Mouse (Mus musculus) Patski (cell line): ENCODE results near the gene Gm45799. TPM values are rescaled to one million over a fixed set of nuclear protein-coding genes. Genes with fewer than 3 reads are reported as not detected.

ENCODE experiments used
- ATAC-seq: fragments of 100-300 bp; one replicate; pipeline ENCODE4 v1.8.0; 2021
- CTCF ChIA-PET: fragments of 350-600 bp; sonication (Branson Sonifier 250); formaldehyde crosslinking; loops from one replicate; lab custom pipeline; 2022; ENCODE audit warnings: inconsistent platforms; lab: Charles Lee
- POLR2A ChIA-PET: fragments of 350-600 bp; sonication (Branson Sonifier 250); formaldehyde crosslinking; loops from one replicate; lab custom pipeline; 2022; ENCODE audit warnings: antibody characterized with exemption, inconsistent platforms; lab: Charles Lee
- DNase-seq: peaks from one replicate; pipeline ENCODE4 v3.0.0-alpha.2; 2011; ENCODE audit warnings: low read depth, low spot score
- H3K27me3 ChIP-seq: fragments of 371-371 bp; one replicate; pipeline ENCODE4 v1.5.1; 2021
- CTCF ChIP-seq: fragments of 100-300 bp; IDR thresholded peaks from one replicate; pipeline ENCODE4 v1.5.1; 2021
- in situ Hi-C: fragments of 300-500 bp; cut with MboI; formaldehyde crosslinking; loops from 3 replicates; pipeline ENCODE4 v1.11.1; 2018; ENCODE audit warnings: low pct_unique_long_range_greater_than_20kb, mixed read lengths
- polyA plus RNA-seq: library from polyadenylated mRNA; unstranded; gene quantifications from one replicate; pipeline ENCODE4 v1.2.3, GENCODE M21; 2021

Gm45799 gene
- polyA plus RNA-seq, 1 experiment from 2014 or later: 22.3 TPM

- ChIA-PET POLR2A (no interaction called here), CTCF (no interaction called here)
- no peaks in the 10 kb centered on the region for H3K27me3 ChIP-seq
- DNase-seq (no peak), ATAC-seq (no peak)
- TF ChIP-seq CTCF: no peak
- in situ Hi-C loops: loop anchor here (25.0 kb wide), 1 partner anchor 252 kb away; the partner anchor contains the start of gene Gm5901
These were observed 1.0 kb upstream of the Gm45799 start for GRCm38 (mm10) chr7:105639304-105639703.

GRCm38 (mm10) chr7:105639756-105640155 lies 596 bp upstream of the Gm45799 start, which contains the start of gene Timm10b:
Gene Timm10b (plus strand): TSS chr7:105640056.
- peak; percentile 9 for ATAC-seq

DNA sequence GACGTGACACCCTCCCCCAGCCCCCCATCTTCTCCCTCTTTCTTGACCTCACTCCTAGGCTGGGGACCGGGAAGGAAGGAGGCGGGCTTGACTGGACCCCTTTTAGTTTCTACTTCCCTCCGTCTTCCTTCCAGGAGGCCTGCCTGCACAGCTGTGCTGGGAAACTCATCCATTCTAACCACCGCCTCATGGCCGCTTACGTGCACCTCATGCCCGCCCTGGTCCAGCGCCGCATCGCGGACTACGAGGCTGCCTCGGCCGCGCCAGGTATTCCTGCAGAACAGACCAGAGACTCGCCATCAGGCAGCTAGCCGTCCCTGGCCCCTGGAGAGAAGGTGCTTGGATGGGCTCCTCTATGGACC lies 523 bp downstream of the Gm45799 start:
- ATAC-seq (peak; percentile 15), DNase-seq (no peak)
- in situ Hi-C loops: loop anchor here (5.0 to 25.0 kb wide), 3 partner anchors 89 to 254 kb away; partner anchors contain the start of genes Gm5901, Ilk, Rrp8 and Smpd1
- CTCF ChIA-PET: interaction anchor here (3.5 kb wide), 1 partner anchor 10 kb away, joined by 23 read pairs; the partner anchor contains the start of gene Dnhd1
- no peak for TF ChIP-seq CTCF
- H3K27me3 ChIP-seq: no peaks in the 10 kb centered on the region
- POLR2A ChIA-PET: interaction anchor here (1.0 to 1.1 kb wide), 3 partner anchors 9 to 86 kb away, joined by 3 read pairs; partner anchors contain the start of gene Smpd1

More at GRCm38 (mm10) chr7:105639756-105640155, 596 bp upstream of the Gm45799 start, which contains the start of gene Timm10b:
- in situ Hi-C loops: loop anchor here (5.0 to 25.0 kb wide), 3 partner anchors 87 to 252 kb away; partner anchors contain the start of genes Gm5901, Ilk, Rrp8 and Smpd1
- no peak for TF ChIP-seq CTCF
- CTCF ChIA-PET: no interaction called here
- POLR2A ChIA-PET: no interaction called here
- no peak for DNase-seq
- no peaks in the 10 kb centered on the region for H3K27me3 ChIP-seq

- TF ChIP-seq CTCF: no peak
- DNase-seq: no peak
- ChIA-PET POLR2A (interaction anchor here (1.1 kb wide), 1 partner anchor 72 kb away, joined by 3 read pairs; no protein-coding TSS in a partner anchor), CTCF (interaction anchor here (3.5 kb wide), 1 partner anchor 9 kb away, joined by 23 read pairs; the partner anchor contains the start of gene Dnhd1)
- H3K27me3 ChIP-seq: no peaks in the 10 kb centered on the region
- in situ Hi-C loops: loop anchor here (5.0 to 25.0 kb wide), 3 partner anchors 90 to 255 kb away; partner anchors contain the start of genes Gm5901, Ilk, Rrp8 and Smpd1
- no peak for ATAC-seq
These were observed 1.6 kb downstream of the Gm45799 start for GRCm38 (mm10) chr7:105641936-105642335.

- DNase-seq: no peak
- peak; percentile 62 for TF ChIP-seq CTCF
- ChIA-PET CTCF (interaction anchor here (0.7 to 4.2 kb wide), 14 partner anchors 9 to 96 kb away, joined by 3 to 23 read pairs (median 3); partner anchors contain the start of genes Arfip2, Gm45799 and Smpd1), POLR2A (interaction anchor here (0.6 to 1.2 kb wide), 2 partner anchors 10 to 95 kb away, joined by 3 read pairs; no protein-coding TSS in a partner anchor)
- in situ Hi-C loops: no loop called here
- H3K27me3 ChIP-seq: no peaks in the 10 kb centered on the region
- peak; percentile 100 for ATAC-seq
These were observed 10.5 kb downstream of the Gm45799 start, which contains the start of gene Dnhd1 for GRCm38 (mm10) chr7:105650639-105651435. Gene Dnhd1 (plus strand): TSS chr7:105650827.

DNA sequence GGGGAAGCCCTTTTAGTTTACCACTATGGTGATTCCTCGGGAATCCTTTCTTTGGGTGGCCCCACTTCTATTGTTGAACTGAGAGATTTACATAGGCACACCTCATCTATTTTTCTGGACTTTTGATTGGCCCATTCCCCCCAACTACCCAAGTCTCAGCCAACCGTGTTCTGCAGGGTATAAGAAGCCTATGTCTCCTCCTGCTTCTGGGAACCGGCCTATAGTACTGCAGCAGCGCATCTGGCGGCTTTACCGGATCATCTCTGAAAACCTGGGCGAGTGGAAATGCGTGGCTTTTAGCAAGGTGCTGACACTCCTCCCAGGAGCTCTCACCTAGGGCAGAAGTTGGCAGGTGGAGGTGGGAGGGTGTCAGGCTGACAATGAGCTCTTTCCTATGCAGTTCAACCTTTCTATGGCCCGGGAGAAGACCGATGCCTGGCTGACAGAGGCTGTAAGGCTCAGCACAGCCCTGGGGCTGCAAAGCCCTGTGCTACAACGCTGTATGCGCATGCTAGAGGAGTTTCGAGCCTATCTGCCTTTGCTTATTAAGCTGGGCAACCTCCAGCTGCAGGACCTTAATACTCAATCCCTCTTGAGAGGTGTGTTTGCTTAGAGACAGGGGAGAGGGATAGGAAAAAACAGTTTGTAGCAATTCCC lies 45.3 kb downstream of the Gm45799 start:
- CTCF ChIA-PET: interaction anchor here (1.7 to 1.9 kb wide), 2 partner anchors 9 to 11 kb away, joined by 3 to 6 read pairs; no protein-coding TSS in a partner anchor

GRCm38 (mm10) chr7:105690875-105691274 lies 50.5 kb downstream of the Gm45799 start:
- no peak for ATAC-seq

More for the DNA sequence above, 45.3 kb downstream of the Gm45799 start:
- in situ Hi-C loops: no loop called here
- DNase-seq: no peak
- no peaks in the 10 kb centered on the region for H3K27me3 ChIP-seq
- ATAC-seq: no peak
- TF ChIP-seq CTCF: no peak
- POLR2A ChIA-PET: no interaction called here

GRCm38 (mm10) chr7:105703184-105703583 lies 62.8 kb downstream of the Gm45799 start:
- POLR2A ChIA-PET: no interaction called here
- in situ Hi-C loops: loop anchor here (25.0 kb wide), 1 partner anchor 1334 kb away; the partner anchor contains the start of gene Olfr713
- no peak for ATAC-seq
- TF ChIP-seq CTCF: no peak
- no peak for DNase-seq
- peaks cover 7% of the 10 kb centered on the region for H3K27me3 ChIP-seq
- CTCF ChIA-PET: interaction anchor here (1.6 kb wide), 1 partner anchor 19 kb away, joined by 4 read pairs; no protein-coding TSS in a partner anchor

More at GRCm38 (mm10) chr7:105690875-105691274, 50.5 kb downstream of the Gm45799 start:
- POLR2A ChIA-PET: no interaction called here
- no peak for DNase-seq
- no peak for TF ChIP-seq CTCF
- CTCF ChIA-PET: interaction anchor here (1.3 to 1.7 kb wide), 2 partner anchors 10 to 17 kb away, joined by 4 read pairs; no protein-coding TSS in a partner anchor
- in situ Hi-C loops: no loop called here
- no peaks in the 10 kb centered on the region for H3K27me3 ChIP-seq

DNA sequence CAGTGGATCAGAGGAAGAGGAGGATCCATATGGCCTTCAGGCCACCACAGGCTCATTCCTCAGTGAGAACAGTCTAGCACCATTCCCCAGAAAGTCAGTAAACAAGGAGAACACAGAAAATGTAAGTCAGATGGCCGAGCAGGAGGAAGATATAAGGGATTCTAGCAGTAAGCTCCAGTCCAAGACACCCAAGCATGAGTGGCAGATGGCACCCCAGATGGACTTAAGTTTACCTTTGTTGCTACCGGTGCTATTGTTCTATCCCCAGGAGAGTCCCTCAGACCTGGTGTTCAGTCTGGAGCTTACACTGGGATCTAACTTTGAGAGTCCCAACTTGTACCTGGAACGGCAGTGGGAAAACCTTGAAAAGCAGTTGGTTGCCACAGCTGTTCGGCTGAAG lies 63.5 kb downstream of the Gm45799 start:
- in situ Hi-C loops: loop anchor here (25.0 kb wide), 1 partner anchor 1333 kb away; the partner anchor contains the start of gene Olfr713
- H3K27me3 ChIP-seq: peaks cover 7% of the 10 kb centered on the region
- ChIA-PET CTCF (interaction anchor here (1.6 kb wide), 1 partner anchor 18 kb away, joined by 4 read pairs; no protein-coding TSS in a partner anchor), POLR2A (no interaction called here)
- ATAC-seq (no peak), DNase-seq (no peak)
- TF ChIP-seq CTCF: no peak

DNA sequence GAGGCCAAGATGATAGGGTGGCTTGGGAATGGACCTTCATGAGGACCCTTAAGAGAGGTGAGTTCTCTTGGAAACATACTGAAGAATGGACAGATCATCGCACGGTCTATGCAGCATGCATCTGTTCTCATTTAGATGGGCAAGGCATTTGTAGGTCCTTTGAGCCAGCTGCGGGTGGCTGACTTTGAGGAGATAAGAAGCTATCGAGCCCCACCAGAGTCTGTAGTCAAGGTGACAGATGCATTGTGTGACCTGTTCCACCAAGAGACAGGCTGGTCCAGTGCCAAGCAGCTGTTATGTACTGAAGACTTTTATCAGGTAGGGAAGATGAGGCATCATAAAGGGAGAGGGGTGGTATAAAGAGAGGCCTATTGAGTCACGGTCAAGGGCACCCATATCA lies 68.4 kb downstream of the Gm45799 start:
- DNase-seq: no peak
- CTCF ChIA-PET: interaction anchor here (2.1 kb wide), 1 partner anchor 9 kb away, joined by 7 read pairs; no protein-coding TSS in a partner anchor
- TF ChIP-seq CTCF: no peak
- POLR2A ChIA-PET: no interaction called here
- peaks cover 9% of the 10 kb centered on the region for H3K27me3 ChIP-seq
- in situ Hi-C loops: loop anchor here (25.0 kb wide), 1 partner anchor 1329 kb away; the partner anchor contains the start of gene Olfr713
- ATAC-seq: no peak
